Mouse (Mus musculus) kidney, postnatal 25 days (tissue): ENCODE measurements around the gene Tbc1d24.
A peak's percentile ranks its signal among the peaks of the same experiment; 100 is the strongest.

Experiments used
- DNase-seq, 2 experiments: peaks; one replicate each; pipeline ENCODE4 v3.0.0; 2021; ENCODE audit warnings: mixed read lengths in 2 of 2

Gene Tbc1d24

DNA sequence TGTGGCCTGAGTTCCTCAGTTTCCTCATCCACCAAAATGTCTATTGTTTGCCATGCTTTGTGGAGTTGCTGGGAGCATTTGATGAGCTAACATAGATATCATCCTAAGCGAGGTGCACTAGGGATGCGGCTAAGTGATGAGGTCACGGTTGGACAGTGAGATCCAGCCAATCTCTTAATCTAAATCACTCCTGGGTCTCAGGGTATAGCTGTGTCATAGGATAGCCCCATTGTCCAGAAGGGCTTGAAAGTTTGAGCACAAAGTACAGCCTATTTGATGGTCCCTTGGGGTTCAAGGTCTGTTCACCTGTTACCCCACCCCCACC lies 4.5 kb upstream of the Tbc1d24 start:
- no peak for DNase-seq

DNA sequence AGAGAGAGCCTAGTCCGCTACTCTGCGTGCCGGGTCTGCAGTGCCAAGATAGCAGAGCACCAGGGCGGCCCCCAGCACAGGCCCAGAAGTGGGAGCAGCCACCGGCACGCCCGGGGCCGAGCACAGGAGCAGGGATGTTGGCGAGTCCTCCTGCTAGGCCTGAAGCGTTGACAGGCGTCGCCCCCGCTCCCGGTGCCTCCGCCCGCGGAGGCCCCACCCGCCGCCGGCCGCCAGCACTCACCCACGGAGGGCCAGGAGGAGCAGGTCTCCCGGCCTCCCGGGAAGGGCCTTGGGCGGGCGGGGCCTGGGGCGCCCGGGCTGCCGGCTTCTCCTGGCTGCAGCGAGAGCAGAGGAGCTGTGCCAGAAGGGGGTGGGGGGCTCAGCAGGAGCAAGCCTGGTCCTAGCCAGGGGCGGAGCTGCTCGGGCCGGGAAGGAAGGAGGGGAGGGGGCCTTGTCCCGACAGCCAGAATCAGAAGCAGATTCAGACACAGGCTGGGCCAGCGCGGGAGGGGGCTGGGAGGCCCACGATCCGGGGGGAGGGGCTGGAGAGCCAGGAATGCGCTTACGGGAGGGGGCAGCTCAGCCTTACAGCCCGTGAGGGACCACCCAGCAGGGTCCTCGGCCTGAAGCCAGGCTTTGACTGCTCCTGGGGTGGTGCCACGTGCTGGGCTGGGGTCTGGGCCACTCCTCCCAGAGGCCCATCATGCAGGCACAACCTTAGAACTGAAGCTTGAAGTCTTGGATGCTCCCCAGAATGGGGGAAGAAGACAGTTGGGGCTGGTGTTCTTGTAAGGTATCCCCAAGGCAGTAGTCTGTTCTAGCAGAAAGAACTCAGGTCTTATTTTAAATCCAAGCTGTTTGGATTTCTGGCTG lies 3.9 kb upstream of the Tbc1d24 start, which contains the start of gene Ntn3:
TSS of gene Ntn3 (minus strand) at position 489 of the 873 bp plus-strand sequence.
- DNase-seq, result peak in 1 of 2 experiments; percentile 60

DNA sequence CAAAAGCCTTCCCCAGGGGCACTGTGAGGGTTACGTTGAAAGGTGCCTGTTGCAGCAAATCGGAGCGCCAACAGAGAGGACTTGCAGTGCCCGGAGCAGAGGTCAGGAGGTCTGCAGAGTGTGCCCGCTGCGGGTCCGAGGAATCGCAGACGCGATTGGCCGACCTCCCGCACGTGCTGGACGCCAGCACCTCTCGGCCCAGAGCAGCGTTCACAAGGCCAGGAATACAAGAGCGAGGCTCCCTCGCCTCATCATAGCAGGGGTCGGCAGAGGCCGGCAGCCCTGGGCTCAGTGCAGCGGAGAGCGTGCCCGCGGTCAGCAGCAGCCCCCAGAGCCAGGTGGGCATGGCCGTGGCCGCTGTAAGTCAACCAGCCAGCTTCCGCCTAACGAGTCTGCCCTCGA lies 3.3 kb upstream of the Tbc1d24 start:
- peak; percentile 23 to 60 for DNase-seq

DNA sequence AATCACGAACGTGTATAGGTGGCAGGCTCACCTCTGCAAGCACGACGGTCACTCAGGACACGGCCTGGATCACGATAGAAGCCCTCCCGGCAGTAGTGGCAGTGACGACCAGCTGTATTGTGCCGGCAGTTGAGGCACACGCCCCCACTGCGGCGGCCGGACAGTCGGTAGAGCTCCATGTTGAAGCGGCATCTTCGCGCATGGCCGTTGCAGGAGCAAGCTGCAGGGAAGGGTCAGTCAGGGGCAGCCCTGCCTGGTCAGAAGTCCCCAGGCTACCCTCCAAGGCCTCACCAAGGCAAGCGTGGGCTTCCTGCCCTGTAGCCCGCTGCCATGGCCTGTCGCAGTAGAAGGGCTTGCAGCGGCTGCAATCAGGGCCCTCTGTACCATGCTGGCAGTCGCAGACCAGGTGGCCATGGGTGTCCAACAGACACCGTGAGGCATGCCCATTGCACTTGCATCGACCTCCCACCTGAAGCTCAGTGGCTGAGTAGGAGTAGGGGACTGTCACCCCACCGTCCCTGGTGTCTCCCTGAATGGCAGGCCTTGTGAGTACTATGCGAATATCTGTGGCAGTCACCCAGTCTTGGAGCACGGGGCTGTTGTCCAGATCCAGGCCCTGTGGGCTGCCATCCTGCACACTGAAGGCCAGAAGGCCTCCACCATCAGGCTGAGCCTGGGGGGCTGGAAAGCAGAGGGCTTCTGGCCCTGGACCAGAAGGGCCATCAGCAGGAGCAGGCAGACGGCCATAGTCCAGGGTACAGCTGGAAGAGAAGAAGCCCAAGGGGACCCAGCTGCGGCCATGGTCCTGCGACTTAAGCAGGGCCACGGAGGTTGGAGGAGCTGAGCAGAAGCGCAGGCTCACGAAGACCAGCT lies 2.6 kb upstream of the Tbc1d24 start:
- DNase-seq, result no peak

DNA sequence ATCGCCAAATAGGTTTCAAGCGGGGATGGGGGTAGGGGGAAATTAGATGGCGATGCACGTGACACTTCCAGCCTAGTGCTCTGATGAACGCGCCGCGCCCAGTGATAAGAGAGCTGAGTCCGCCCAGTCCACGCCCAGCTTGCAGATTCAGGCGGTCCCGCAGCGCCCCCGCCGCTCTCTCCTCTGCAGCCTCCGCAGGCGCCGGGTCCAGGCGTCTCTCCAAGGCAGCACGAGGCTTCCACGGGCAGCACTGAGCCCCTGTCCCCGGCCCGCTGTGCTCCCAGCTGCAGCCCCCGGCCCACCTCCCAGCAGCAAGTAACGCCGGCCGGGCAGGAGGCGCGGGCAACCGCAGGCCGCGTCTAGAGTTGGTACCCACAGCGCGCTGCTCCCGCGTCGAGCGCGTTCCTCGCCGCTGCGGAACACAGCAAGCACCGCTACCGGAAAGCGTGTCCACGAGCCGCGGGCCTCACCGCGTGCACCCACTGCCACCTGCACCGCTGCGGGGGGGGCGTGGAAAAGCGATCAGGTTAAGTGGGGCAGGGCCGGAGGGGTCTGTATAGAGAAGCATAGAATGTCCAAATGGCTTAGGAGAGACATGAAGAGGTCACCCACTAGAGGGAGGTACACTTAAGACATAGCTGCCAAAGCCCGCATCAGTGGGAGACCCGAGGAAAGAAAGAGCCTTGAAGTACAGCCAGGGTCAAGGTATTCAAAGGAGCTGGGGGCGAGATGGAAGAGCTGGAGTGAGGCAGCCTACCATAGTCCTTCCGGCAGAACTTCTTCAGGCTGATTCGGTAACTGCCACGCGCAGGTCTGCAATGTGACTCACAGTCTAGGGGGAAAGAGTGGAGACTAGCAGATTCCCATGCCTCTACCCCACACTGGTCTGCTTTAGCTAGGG lies 1.3 kb upstream of the Tbc1d24 start:
- DNase-seq, result peak; percentile 58 to 61

DNA sequence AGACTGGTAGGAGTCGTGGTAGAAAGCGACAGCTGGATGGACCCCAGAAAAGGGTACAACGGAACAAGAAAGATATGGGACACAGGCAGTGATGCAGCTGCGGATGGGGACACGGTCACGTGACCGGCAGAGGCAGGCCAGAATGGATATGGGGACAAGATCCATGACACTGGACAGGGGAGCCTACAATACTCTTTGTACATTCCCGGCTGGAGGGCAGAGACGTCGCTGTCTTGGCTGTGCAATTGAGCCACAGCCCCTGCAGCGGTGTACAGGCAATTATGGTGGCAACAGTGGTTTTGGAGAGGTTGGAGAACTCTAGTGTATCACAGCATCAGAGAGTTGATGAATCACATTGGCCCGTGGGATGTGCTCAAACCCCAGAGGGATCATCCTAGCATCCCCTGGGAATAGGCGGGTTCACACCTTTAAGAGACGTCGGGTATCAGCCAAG lies 573 bp upstream of the Tbc1d24 start:
- peak; percentile 72 for DNase-seq

DNA sequence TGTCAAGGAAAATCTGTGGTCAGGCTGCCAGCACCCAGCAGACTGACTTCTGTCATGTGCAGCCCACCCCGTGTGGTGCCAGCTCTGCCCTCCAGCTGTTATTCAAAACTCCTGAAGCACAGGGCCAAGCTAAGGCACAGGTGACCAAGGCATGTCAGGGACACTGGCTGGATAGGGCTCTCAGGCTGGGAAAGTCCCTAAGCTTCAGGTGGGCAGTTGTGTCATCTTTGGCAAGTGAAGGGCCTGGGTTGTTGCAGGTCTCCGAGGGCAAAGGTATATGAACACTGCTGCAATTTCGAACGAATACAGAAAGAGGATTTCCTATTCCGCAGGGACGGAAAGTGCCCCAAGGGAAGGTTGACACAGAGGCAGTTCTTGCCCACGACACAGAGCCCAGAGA lies 516 bp downstream of the Tbc1d24 start:
- DNase-seq, result no peak

DNA sequence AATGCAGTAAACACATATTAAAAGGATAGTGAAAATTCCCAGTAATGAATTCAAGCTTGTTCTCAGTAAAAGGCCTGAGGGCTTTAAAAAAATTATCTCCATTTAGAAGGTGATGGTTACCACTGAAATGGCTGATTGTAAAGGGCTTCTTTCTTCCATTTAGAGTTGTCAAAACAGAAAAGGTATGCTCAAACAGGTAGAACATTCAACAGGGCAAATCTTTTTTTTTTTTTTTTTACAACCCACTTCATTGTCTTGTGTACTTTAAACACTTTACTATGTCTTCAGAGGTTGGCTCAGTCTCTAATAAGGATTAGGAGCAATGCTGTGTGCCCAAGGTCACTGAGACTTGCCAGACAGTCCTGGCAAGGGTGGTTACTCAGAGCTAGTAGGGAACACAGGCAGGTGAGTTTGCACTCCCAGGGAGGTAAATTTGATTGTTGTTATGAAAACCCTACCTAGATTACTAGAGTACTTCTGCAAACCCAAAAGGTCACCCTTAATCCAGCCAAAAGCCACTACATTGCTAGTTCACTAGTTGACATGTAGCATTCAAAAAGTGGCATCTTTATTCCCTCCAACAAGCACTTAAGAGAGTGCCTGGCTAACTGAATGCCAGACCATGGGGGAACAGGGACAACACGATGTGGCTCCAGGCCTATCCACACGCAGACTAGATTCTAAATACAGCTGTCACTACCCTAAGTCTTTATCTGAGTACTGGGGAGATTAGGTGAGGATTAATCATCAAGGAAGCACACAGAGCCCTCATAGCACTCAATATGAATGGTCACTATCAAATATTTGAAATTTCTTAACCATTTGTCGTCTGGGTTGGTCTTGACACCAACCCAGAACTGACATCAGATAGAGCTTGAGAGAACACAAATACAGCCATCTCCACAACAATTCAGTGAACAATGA lies 1.5 kb downstream of the Tbc1d24 start:
- no peak for DNase-seq

DNA sequence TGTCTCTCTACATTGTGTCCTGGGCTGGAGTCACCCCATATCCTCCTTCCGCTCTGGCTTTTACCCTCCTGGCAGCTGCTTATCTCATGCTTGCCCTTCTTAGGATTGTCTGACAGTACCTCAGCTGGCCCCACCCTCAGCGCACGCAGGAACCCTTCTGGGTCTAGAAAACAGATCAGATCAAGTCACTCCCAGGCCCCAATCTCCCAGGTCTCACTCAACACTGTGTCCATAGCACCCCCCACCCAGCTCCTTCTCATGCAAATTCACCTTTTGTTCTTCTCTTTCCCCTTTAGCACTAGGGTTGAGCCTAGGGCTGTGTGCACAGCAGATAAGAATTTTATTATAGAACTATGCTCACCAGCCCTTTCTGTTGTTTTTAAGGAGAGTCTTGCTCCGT lies 2.3 kb downstream of the Tbc1d24 start:
- no peak for DNase-seq

DNA sequence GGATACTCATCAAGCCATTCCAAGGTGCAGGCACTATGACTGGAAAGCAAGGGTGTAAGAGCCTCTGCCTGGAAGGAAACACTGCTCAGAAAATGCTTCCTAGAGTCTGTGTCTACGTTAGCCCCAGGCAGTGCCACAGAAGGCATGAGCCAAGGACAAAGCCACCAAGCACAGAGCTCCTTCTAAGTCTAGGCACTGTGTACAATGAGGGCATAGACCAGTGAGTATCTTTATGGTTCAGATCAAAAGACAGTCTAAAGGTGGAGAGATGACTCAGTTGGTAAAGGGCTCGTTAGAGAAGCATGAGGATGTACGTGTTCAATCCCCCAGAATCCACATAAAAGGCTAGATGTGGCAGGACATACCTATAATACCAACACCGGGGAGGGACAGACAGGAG lies 4.3 kb downstream of the Tbc1d24 start:
- no peak for DNase-seq

DNA sequence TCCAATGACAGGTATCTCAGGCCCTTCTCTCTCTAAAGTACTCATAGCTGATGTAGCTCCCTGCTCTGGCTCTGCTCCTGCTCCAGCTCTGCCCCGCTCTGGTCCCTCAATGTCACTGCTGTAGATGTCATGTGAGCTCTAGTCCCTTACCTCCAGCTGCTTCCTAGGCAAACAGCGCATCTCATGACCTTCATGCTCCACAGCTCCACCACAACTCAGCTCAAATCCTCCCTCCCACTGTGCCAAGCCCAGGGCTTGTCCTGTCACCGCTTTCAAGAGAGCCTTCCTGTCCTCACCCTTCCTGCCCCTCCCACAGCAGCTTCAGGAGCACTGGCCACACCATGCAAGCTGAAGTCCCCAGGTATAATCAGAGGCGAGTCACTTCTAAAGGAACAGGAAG lies 5.6 kb downstream of the Tbc1d24 start:
- peak in 1 of 2 experiments; percentile 59 for DNase-seq

DNA sequence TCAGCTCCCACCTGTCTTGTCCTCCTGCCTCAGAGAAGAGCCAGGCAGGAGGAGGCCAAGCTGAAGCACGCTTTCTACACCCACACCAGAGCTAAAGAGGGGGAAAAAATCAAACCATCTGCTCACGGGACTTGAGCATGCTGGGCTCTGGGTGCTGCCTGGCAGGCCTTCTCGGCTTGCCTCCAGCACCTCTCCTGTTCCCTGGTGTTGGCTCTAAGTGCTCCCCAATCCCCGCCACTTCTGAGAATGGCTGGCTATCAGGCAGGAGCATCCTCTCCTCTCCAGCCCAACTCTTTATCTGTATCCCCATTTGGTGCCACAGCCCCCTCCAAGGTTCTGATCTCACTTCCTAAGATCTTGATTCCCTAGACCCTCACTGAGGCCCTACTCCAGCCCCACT lies 6.1 kb downstream of the Tbc1d24 start:
- DNase-seq, result no peak

DNA sequence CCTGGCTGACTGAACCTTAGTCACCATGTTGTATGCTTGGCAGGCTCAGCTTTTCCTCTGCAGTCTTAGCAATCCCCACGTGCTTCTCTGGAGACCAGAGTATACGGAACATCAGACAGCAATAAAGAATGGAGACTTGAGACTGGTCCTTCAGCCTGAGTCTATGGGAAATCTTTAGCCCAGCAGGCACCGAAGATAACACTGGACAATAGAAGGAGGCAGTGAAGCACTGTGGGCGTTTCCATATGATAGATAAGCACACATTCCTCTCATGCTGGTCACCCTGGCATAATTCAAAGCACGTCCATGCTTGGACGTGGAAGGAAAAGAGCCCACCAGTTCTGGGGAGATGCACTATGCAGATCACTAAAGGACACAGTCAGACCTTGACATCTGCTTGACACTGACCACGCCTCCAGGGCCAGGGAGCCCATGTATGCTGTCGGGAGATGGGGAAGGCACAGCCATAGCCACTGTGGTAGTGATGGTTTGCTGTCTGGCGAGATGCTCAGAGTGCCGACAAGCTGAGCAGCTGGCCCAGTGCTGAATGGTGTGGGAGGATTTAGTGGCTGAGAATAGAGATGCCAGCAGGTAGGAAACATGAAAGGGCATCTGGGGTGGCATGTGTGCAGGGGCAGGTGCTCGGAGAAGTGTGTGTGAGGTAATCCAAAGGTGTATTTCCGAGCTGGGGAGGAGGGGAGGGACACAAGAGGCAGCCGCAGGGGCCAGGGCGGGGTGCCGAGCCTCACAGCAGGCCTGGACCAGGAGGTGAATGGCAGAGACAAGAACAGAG lies 8.1 kb downstream of the Tbc1d24 start:
- no peak for DNase-seq

DNA sequence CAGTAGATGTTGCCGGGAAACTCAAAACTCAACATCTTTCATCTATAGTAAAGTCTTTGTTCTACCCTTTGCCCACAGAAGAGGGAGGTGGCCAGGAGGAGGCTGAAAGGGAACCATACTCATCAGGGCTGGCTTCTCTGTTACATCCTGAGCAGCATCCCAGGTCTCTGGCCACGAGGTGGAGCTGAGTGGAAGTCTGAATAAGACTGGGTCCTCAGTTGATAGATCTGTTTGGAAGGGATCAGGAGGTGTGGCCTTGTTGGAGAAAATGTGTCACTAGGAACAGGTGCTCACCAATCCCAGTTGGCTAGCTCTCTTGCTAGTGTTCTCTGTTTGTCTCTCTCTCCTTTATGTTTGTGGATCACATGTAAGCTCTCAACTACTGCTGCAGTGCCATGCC lies 10.0 kb downstream of the Tbc1d24 start:
- DNase-seq, result no peak

DNA sequence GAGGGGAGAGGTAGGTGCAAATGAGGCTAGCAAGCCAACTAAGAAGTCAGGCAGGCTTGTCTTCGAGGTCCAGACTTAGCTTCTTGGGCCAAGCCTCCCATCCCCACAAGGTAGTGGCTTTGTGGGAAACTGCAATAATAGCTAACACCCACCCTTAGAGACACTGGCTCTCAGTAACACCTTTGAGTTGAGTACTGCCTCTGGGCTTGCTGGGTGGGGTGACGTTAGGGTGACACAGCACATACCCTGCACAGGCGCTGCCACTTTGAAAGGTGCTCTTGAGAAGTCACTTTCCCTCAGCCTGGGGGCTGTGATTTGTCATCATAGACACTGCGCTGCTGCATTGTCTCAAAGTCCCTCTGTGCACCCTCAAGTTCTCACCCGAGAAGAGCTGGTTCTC lies 11.6 kb downstream of the Tbc1d24 start:
- DNase-seq, result no peak

DNA sequence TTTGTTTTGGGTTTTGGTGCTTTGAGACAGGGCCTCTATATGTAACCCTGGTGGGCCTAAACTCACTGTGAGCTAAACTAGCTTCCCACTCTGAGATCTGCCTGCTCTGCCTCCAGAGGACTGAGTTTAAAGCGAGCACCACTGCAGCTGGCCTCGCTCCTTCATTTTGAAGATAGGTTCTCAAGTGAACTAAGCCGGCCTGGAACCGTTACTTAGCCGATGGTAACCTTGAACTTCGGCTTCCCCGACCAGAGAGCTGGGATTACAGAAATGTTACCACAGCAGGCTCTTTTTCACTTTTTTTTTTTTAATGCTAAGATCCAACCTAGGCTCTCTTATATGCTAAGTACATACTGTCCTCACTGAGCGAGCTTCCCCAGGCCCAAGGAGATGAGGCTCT lies 12.1 kb downstream of the Tbc1d24 start:
- no peak for DNase-seq

DNA sequence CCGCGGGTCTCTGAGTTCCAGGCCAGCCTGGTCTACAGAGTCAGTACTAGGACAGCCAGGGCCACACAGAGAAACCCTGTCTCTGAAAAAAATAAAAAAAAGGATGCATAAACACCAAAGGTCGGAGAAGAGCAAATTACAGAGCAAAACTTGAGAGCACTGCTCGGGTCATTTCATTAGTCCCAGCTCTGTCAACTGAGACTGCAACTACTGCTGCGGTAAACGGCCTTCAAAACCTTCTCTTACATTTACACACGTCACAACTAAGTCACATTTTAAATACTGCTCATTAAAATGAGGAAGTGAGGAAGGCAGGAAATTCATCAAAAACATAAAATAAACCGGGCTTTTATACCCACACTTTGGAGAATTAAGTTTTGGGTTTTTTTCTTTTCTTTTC lies 12.5 kb downstream of the Tbc1d24 start:
- no peak for DNase-seq

DNA sequence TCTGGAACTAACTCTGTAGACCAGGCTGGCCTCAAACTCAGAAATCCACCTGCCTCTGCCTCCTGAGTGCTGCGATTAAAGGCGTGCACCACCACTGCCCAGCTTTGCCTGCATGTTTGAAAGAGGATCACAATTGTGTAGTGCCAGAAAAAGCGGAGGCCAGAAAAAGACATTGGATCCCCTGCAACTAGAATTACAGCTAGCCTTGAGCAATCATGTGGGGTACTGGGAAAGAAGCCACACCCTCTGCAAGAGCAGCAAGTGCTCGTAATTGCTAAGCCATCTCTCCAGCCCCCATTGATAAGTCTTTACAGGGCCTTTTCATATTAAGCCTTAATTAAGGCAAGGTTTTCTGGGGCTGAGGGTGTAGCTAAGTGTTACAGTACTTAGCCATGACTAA lies 13.9 kb downstream of the Tbc1d24 start:
- no peak for DNase-seq

DNA sequence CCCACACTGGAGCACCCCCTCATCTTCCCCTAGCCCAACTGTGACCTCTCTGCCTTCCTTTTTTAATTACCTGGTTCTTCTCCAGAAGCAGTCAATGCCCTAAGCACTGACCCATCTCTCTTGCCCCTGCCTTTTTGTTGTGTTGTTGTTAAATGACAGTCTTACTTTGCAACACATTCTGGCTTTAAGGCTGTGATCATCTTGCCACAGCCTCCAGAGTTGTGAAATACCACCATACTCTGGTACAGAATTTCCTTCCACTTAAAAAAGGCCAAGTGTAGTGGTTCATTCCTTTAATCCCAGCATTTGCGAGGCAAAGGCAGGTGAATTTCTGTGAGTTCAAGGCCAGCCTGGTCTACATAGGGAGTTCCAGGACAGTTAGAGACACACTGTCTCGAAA lies 14.4 kb downstream of the Tbc1d24 start:
- DNase-seq, result no peak

DNA sequence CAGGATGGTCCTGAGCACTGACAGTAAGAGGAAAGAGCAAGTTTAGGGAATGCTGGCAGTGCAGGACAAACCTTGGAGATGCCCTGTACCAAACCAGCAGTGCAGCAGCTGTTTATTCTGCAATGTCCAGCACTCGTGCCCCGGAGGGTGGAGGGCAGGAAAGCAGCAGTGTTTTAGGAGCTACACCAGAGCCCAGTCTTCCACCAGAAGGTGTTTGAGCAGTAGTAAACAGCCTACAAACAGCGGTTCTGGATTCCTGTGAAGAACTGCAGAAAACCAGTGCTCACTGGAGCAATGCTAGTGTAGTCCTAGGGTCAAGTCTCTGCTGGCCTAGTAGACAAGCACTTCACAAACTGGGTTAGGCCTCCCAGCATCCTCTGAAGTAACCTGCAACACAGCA lies 31.1 kb downstream of the Tbc1d24 start:
- DNase-seq, result no peak

DNA sequence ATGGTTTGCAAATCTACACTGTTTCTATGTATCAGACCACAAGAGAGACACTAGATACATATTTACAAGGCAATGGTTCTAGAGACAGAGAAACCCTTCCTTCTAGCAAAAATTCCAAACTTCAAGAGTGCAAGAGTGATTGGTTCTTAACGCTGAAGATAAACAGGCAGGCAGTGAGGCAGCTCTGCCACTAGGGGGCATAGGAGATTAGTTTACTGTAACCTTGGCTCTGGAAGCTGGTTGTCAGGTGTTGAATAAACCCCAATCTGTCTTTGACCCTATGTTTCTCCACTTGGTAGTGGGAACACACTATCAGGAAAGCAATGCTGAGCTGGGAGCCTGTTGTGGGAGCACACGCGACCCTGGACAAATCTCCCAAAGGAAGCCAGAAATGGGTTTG lies 31.9 kb downstream of the Tbc1d24 start:
- DNase-seq, result peak; percentile 68 to 82
